Comparison of ENCODE assay signal across 24 mouse cellular contexts in genomic region chr2:161572201-161572600, GRCm38 (mm10).
"Had no signal": no experiment of that assay in that cellular context is flagged by ENCODE, and none has a peak within 500 bp of the region (broad histone marks: within the 10 kb centered on the region; RNA-seq: fewer than 3 reads in every experiment).

No protein-coding gene starts in this region.

- H3K4me1 ChIP-seq: heart, embryonic 12.5 days; liver, embryonic 12.5 days had no signal

- ATAC-seq: hindbrain, postnatal 0 days; intestine, embryonic 16.5 days; liver, embryonic 12.5 days had no signal

- H3K4me2 ChIP-seq: heart, embryonic 12.5 days; hindbrain, embryonic 13.5 days; hindbrain, embryonic 15.5 days; limb, embryonic 13.5 days; limb, embryonic 15.5 days; liver, embryonic 12.5 days had no signal

- H3K27ac ChIP-seq: heart, embryonic 10.5 days; hindbrain, embryonic 13.5 days; hindbrain, embryonic 15.5 days; hindbrain, postnatal 0 days; limb, embryonic 13.5 days; limb, embryonic 15.5 days; liver, embryonic 12.5 days; liver, embryonic 14.5 days had no signal

- H3K9me3 ChIP-seq: heart, embryonic 10.5 days; heart, embryonic 12.5 days; hindbrain, embryonic 13.5 days; hindbrain, embryonic 15.5 days; limb, embryonic 13.5 days; limb, embryonic 15.5 days; liver, embryonic 12.5 days had no signal

- H3K4me3 ChIP-seq: heart, embryonic 10.5 days; heart, embryonic 12.5 days; hindbrain, embryonic 13.5 days; hindbrain, embryonic 15.5 days; limb, embryonic 13.5 days; limb, embryonic 15.5 days; liver, embryonic 12.5 days had no signal

- H3K9ac ChIP-seq: heart, embryonic 12.5 days; hindbrain, embryonic 13.5 days; hindbrain, embryonic 15.5 days; limb, embryonic 13.5 days; limb, embryonic 15.5 days; liver, embryonic 12.5 days; liver, embryonic 14.5 days had no signal

- H3K36me3 ChIP-seq: heart, embryonic 10.5 days; heart, embryonic 12.5 days; hindbrain, embryonic 13.5 days; hindbrain, embryonic 15.5 days; limb, embryonic 13.5 days; limb, embryonic 15.5 days; liver, embryonic 12.5 days had no signal

- DNase-seq: gastrocnemius, postnatal 14 days; gastrocnemius, postnatal 36 days; heart, adult 18-20 months; heart, postnatal 14 days; heart, postnatal 36 days; kidney, adult 11 months; kidney, adult 2 months; kidney, adult 9 months; kidney, postnatal 10 days; kidney, postnatal 25 days; kidney, postnatal 4 days; layer of hippocampus, adult 9-11 months; layer of hippocampus, postnatal 36 days; left cerebral cortex, postnatal 4 days had no signal

- H3K27me3 ChIP-seq: heart, embryonic 12.5 days; hindbrain, embryonic 13.5 days; hindbrain, embryonic 15.5 days; limb, embryonic 13.5 days; limb, embryonic 15.5 days; liver, embryonic 12.5 days had no signal
